Mouse (Mus musculus): ENCODE results near the gene Macrod2. TPM values are rescaled to one million over a fixed set of nuclear protein-coding genes. Genes with fewer than 3 reads are reported as not detected.
A peak's percentile ranks its signal among the peaks of the same experiment; 100 is the strongest.

Gene Macrod2
- polyA plus RNA-seq, 1 experiment from 2014 or later: 31.9 TPM

- Histone ChIP-seq H3K27ac (replicated peaks) (no peak overlapping the region), H3K4me1 (replicated peaks; ENCODE audit: control insufficient read depth, insufficient read depth) (no peaks in the 10 kb centered on the region), H3K9me3 (ENCODE audit: control insufficient read depth, low read length) (no peaks in the 10 kb centered on the region), H3K4me3 (ENCODE audit: low read depth, low read length) (no peak overlapping the region), H3K4me2 (replicated peaks; ENCODE audit: low read depth) (no peak overlapping the region), H3K36me3 (ENCODE audit: control insufficient read depth, insufficient read depth, low read length) (no peaks in the 10 kb centered on the region), H3K9ac (ENCODE audit: low read length) (no peak overlapping the region), H3K27me3 (ENCODE audit: control insufficient read depth, insufficient read depth, low read length) (no peaks in the 10 kb centered on the region)
- WGBS: 87% methylated on average over 2 of the region's 2 CpGs
- ATAC-seq (ENCODE audit: low FRiP score, low TSS enrichment): no peak
- no peak for DNase-seq (ENCODE audit: low spot score)
- TF ChIP-seq EP300 (optimal IDR thresholded peaks at IDR 0.05): no peak
- TF ChIP-seq CTCF (IDR thresholded peaks at IDR 0.05; ENCODE audit: low read depth): no peak
These were observed 363.8 kb downstream of the Macrod2 start for GRCm38 (mm10) chr2:140758881-140759280.

- DNase-seq (ENCODE audit: low spot score): peak; percentile 26
- Histone ChIP-seq H3K4me2 (replicated peaks; ENCODE audit: low read depth) (no peak overlapping the region), H3K36me3 (ENCODE audit: control insufficient read depth, insufficient read depth, low read length) (no peaks in the 10 kb centered on the region), H3K9me3 (ENCODE audit: control insufficient read depth, low read length) (no peaks in the 10 kb centered on the region), H3K4me1 (replicated peaks; ENCODE audit: control insufficient read depth, insufficient read depth) (no peaks in the 10 kb centered on the region), H3K4me3 (ENCODE audit: low read depth, low read length) (no peak overlapping the region), H3K27me3 (ENCODE audit: control insufficient read depth, insufficient read depth, low read length) (no peaks in the 10 kb centered on the region), H3K27ac (replicated peaks) (peak overlapping the region; percentile 45; the same call in 1 of the 2 replicates), H3K9ac (ENCODE audit: low read length) (no peak overlapping the region)
- TF ChIP-seq EP300 (optimal IDR thresholded peaks at IDR 0.05) (no peak), CTCF (IDR thresholded peaks at IDR 0.05; ENCODE audit: low read depth) (no peak)
- peak; percentile 90 for ATAC-seq (ENCODE audit: low FRiP score, low TSS enrichment)
These were observed 364.6 kb downstream of the Macrod2 start for GRCm38 (mm10) chr2:140759732-140760131.

- Histone ChIP-seq H3K36me3 (ENCODE audit: control insufficient read depth, insufficient read depth, low read length) (no peaks in the 10 kb centered on the region), H3K9ac (ENCODE audit: low read length) (no peak overlapping the region), H3K9me3 (ENCODE audit: control insufficient read depth, low read length) (no peaks in the 10 kb centered on the region), H3K4me3 (ENCODE audit: low read depth, low read length) (no peak overlapping the region), H3K27ac (replicated peaks) (no peak overlapping the region), H3K4me1 (replicated peaks; ENCODE audit: control insufficient read depth, insufficient read depth) (no peaks in the 10 kb centered on the region), H3K27me3 (ENCODE audit: control insufficient read depth, insufficient read depth, low read length) (no peaks in the 10 kb centered on the region), H3K4me2 (replicated peaks; ENCODE audit: low read depth) (no peak overlapping the region)
- no peak for ATAC-seq (ENCODE audit: low FRiP score, low TSS enrichment)
- WGBS: 94% methylated on average over 3 of the region's 3 CpGs
- TF ChIP-seq CTCF (IDR thresholded peaks at IDR 0.05; ENCODE audit: low read depth) (no peak), EP300 (optimal IDR thresholded peaks at IDR 0.05) (no peak)
- no peak for DNase-seq (ENCODE audit: low spot score)
These were observed 365.0 kb downstream of the Macrod2 start for GRCm38 (mm10) chr2:140760137-140760536.

- H3K9me3 ChIP-seq (ENCODE audit: control insufficient read depth, low read length): no peaks in the 10 kb centered on the region
- no peaks in the 10 kb centered on the region for H3K4me1 ChIP-seq (replicated peaks; ENCODE audit: control insufficient read depth, insufficient read depth)
- ATAC-seq (ENCODE audit: low FRiP score, low TSS enrichment) (peak; percentile 59), DNase-seq (ENCODE audit: low spot score) (peak; percentile 25)
- TF ChIP-seq CTCF (IDR thresholded peaks at IDR 0.05; ENCODE audit: low read depth) (no peak), EP300 (optimal IDR thresholded peaks at IDR 0.05) (no peak)
- peak overlapping the region; percentile 38 for H3K4me2 ChIP-seq (replicated peaks; ENCODE audit: low read depth)
- no peak overlapping the region for H3K4me3 ChIP-seq (ENCODE audit: low read depth, low read length)
- peak overlapping the region; percentile 58; the same call in 1 of the 2 replicates for H3K27ac ChIP-seq (replicated peaks)
- no peak overlapping the region for H3K9ac ChIP-seq (ENCODE audit: low read length)
- no peaks in the 10 kb centered on the region for H3K36me3 ChIP-seq (ENCODE audit: control insufficient read depth, insufficient read depth, low read length)
- WGBS: 44% methylated on average over 12 of the region's 12 CpGs
- H3K27me3 ChIP-seq (ENCODE audit: control insufficient read depth, insufficient read depth, low read length): no peaks in the 10 kb centered on the region
These were observed 368.2 kb downstream of the Macrod2 start for GRCm38 (mm10) chr2:140763076-140763891.

GRCm38 (mm10) chr2:140769473-140769872 is 374.4 kb downstream of the Macrod2 start:
- TF ChIP-seq CTCF (IDR thresholded peaks at IDR 0.05; ENCODE audit: low read depth) (no peak), EP300 (optimal IDR thresholded peaks at IDR 0.05) (no peak)
- H3K36me3 ChIP-seq (ENCODE audit: control insufficient read depth, insufficient read depth, low read length): no peaks in the 10 kb centered on the region
- no peaks in the 10 kb centered on the region for H3K4me1 ChIP-seq (replicated peaks; ENCODE audit: control insufficient read depth, insufficient read depth)
- ATAC-seq (ENCODE audit: low FRiP score, low TSS enrichment) (no peak), DNase-seq (ENCODE audit: low spot score) (no peak)
- no peaks in the 10 kb centered on the region for H3K27me3 ChIP-seq (ENCODE audit: control insufficient read depth, insufficient read depth, low read length)
- H3K4me2 ChIP-seq (replicated peaks; ENCODE audit: low read depth): no peak overlapping the region
- H3K9me3 ChIP-seq (ENCODE audit: control insufficient read depth, low read length): no peaks in the 10 kb centered on the region
- H3K27ac ChIP-seq (replicated peaks): no peak overlapping the region
- H3K9ac ChIP-seq (ENCODE audit: low read length): no peak overlapping the region
- WGBS: 69% methylated on average over 4 of the region's 4 CpGs
- no peak overlapping the region for H3K4me3 ChIP-seq (ENCODE audit: low read depth, low read length)

GRCm38 (mm10) chr2:140772825-140773224 is 377.7 kb downstream of the Macrod2 start:
- H3K9me3 ChIP-seq (ENCODE audit: control insufficient read depth, low read length): no peaks in the 10 kb centered on the region
- no peaks in the 10 kb centered on the region for H3K27me3 ChIP-seq (ENCODE audit: control insufficient read depth, insufficient read depth, low read length)
- DNase-seq (ENCODE audit: low spot score) (no peak), ATAC-seq (ENCODE audit: low FRiP score, low TSS enrichment) (peak; percentile 49; the same call in 1 of the 2 replicates)
- H3K36me3 ChIP-seq (ENCODE audit: control insufficient read depth, insufficient read depth, low read length): no peaks in the 10 kb centered on the region
- 63% methylated on average over 6 of the region's 6 CpGs for WGBS
- TF ChIP-seq EP300 (optimal IDR thresholded peaks at IDR 0.05) (no peak), CTCF (IDR thresholded peaks at IDR 0.05; ENCODE audit: low read depth) (no peak)
- H3K27ac ChIP-seq (replicated peaks): no peak overlapping the region
- H3K4me1 ChIP-seq (replicated peaks; ENCODE audit: control insufficient read depth, insufficient read depth): no peaks in the 10 kb centered on the region
- no peak overlapping the region for H3K4me2 ChIP-seq (replicated peaks; ENCODE audit: low read depth)
- no peak overlapping the region for H3K4me3 ChIP-seq (ENCODE audit: low read depth, low read length)
- H3K9ac ChIP-seq (ENCODE audit: low read length): no peak overlapping the region

All from stomach, postnatal 0 days (tissue).